Mouse (Mus musculus): ENCODE results near the gene Ccdc189.

DNA sequence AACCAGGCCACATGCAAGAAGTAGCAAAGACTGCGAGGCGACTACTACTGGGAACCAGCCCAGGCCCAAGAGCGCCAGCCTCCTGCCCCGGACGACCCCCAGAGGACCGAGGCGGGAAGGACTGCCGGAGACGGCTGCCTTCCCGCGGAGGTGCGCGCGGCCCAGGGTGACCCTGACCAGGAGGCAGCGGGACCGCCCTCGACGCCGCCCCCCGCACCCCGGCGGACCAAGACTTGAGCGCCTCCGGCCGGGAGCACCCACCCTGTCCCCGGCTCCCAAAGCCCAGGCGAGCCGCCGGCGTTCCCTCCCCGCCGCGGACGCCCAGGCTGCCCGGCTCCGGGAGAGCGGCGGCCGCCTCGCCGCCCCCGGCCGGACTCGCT lies 26.1 kb upstream of the Ccdc189 start:
- TF ChIP-seq POLR2A (IDR thresholded peaks at IDR 0.05; ENCODE audit: insufficient read depth, low read depth, low read length) (no peak), CTCF (IDR thresholded peaks at IDR 0.05; ENCODE audit: insufficient read depth, low read depth, low read length) (no peak)
